7 mouse cellular contexts compared by ENCODE assay signal in the genomic region with DNA sequence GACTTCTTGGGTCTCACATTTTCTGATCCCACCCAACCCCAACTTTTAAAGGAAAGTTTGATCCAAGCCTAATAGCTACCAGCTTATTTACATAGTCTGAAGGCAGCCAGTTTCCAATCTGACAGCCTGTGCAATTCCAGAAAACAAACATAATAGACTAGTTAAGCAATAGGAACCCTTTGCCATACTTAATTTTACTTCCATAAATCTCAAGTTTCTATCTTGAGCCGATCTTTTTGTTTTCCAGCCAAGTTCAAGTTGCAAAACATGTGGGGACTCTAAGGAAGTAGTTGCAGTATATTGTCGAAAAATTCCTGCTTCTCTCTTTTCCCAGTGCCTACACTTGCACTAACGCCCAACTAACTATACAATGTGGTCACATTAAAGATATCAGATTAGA. TPM values are rescaled to one million over a fixed set of nuclear protein-coding genes. Genes with fewer than 3 reads are reported as not detected.
DNase-seq lines count a peak whose midpoint lies in the region; ATAC-seq and TF ChIP-seq lines count a peak whose summit lies in the region.

No protein-coding gene starts in this region.

- peak overlapping the region; percentile 42 for H3K4me2 ChIP-seq in hindbrain, embryonic 11.5 days (replicated peaks; ENCODE audit: low read depth, low read length)

- H3K4me1 ChIP-seq in MEL (ENCODE audit: control insufficient read depth in 1 of 2, insufficient read depth in 2 of 2, low read length in 2 of 2): peaks cover 8 to 9% of the 10 kb centered on the region in 2 experiments
- H3K4me1 ChIP-seq in hindbrain, embryonic 11.5 days (replicated peaks; ENCODE audit: control insufficient read depth, insufficient read depth, low read length): no peaks in the 10 kb centered on the region

- DNase-seq in 416B (ENCODE audit: low read depth): peak; percentile 39
- peak; percentile 41 for DNase-seq in MEL (ENCODE audit: low read depth, low spot score)
- no peak for DNase-seq in hindbrain, embryonic 11.5 days (ENCODE audit: low spot score)
- DNase-seq in lung, postnatal 25 days (ENCODE audit: low spot score): peak; percentile 61
- DNase-seq in testis, postnatal 10 days (ENCODE audit: low spot score): no peak
- DNase-seq in thymus, postnatal 10 days (ENCODE audit: low spot score in 2 of 2): no peak
- DNase-seq in left cerebral cortex, postnatal 10 days (ENCODE audit: extremely low spot score in 1 of 2, low spot score in 2 of 2): no peak

- TF ChIP-seq CTCF in MEL (IDR thresholded peaks at IDR 0.05 in 2 of 3, conservative IDR thresholded peaks at IDR 0.05 in 1 of 3; ENCODE audit: control insufficient read depth in 1 of 3, insufficient read depth in 1 of 3, low read depth in 2 of 3, low read length in 3 of 3, poor library complexity in 1 of 3, severe bottlenecking in 1 of 3): no peak

- peak overlapping the region; percentile 89 for H3K27ac ChIP-seq in MEL (ENCODE audit: control insufficient read depth, low read depth, low read length)
- no peak overlapping the region for H3K27ac ChIP-seq in hindbrain, embryonic 11.5 days (ENCODE audit: low read depth, low read length)

- TF ChIP-seq EP300 in MEL (IDR thresholded peaks at IDR 0.05; ENCODE audit: low read depth in 1 of 2, low read length in 2 of 2): no peak; a peak in 2 of 4 replicates

- H3K27me3 ChIP-seq in MEL (ENCODE audit: control insufficient read depth in 1 of 2, insufficient read depth in 2 of 2, low read length in 2 of 2): no peaks in the 10 kb centered on the region
- H3K27me3 ChIP-seq in hindbrain, embryonic 11.5 days (ENCODE audit: control insufficient read depth, insufficient read depth, low read length): no peaks in the 10 kb centered on the region

- TF ChIP-seq RAD21 in MEL (IDR thresholded peaks at IDR 0.05; ENCODE audit: low read depth, low read length): no peak

- H3K9ac ChIP-seq in MEL (ENCODE audit: control insufficient read depth, low read depth, low read length, poor library complexity, severe bottlenecking): peak overlapping the region; percentile 81
- H3K9ac ChIP-seq in hindbrain, embryonic 11.5 days (ENCODE audit: low read depth, low read length): 0 out of 2 replicates have a peak overlapping the region, but pooled peaks have one; percentile 16

- H3K36me3 ChIP-seq in MEL (ENCODE audit: control insufficient read depth in 1 of 2, insufficient read depth in 2 of 2, low read length in 2 of 2): peaks cover 0 to 28% of the 10 kb centered on the region in 2 experiments; a peak in 2 of 4 replicates
- H3K36me3 ChIP-seq in hindbrain, embryonic 11.5 days (ENCODE audit: control insufficient read depth, insufficient read depth, low read length): peaks cover 2% of the 10 kb centered on the region; the same call in 1 of the 2 replicates

- no peaks in the 10 kb centered on the region; the same call in 1 of the 2 replicates for H3K79me2 ChIP-seq in MEL (ENCODE audit: control insufficient read depth, insufficient read depth, low read length, poor library complexity)

- TF ChIP-seq POLR2A in MEL (IDR thresholded peaks at IDR 0.05; ENCODE audit: control insufficient read depth in 1 of 2, insufficient read depth in 1 of 2, low read depth in 1 of 2, low read length in 2 of 2, poor library complexity in 1 of 2): no peak

- 78% methylated on average over 3 of the region's 3 CpGs for WGBS in hindbrain, embryonic 11.5 days

- peak overlapping the region; percentile 78 to 87 for H3K4me3 ChIP-seq in MEL (ENCODE audit: control insufficient read depth in 1 of 2, insufficient read depth in 1 of 2, low read depth in 2 of 2, low read length in 2 of 2)
- H3K4me3 ChIP-seq in hindbrain, embryonic 11.5 days (ENCODE audit: low read depth, low read length): peak overlapping the region; percentile 85

- intact Hi-C loops in left cerebral cortex, postnatal 10 days (cut with DNase I): loop anchor here (5.0 kb wide), 2 partner anchors 130 to 460 kb away; no protein-coding TSS in a partner anchor

- no peaks in the 10 kb centered on the region for H3K9me3 ChIP-seq in MEL (replicated peaks; ENCODE audit: insufficient read depth, low read length)
- no peaks in the 10 kb centered on the region for H3K9me3 ChIP-seq in hindbrain, embryonic 11.5 days (ENCODE audit: control insufficient read depth, low read length)

- ATAC-seq in hindbrain, embryonic 11.5 days (ENCODE audit: low FRiP score): no peak

TF ChIP-seq in MEL, 35 proteins besides CTCF, POLR2A, EP300 and RAD21:
- no peak for TF ChIP-seq RCOR1 (IDR thresholded peaks at IDR 0.05; ENCODE audit: low read depth, low read length)
- no peak for TF ChIP-seq GATA1 (IDR thresholded peaks at IDR 0.05; ENCODE audit: low read depth, low read length)
- no peak for TF ChIP-seq MAX (IDR thresholded peaks at IDR 0.05; ENCODE audit: low read length)
- TF ChIP-seq GABPA (IDR thresholded peaks at IDR 0.05; ENCODE audit: low read depth, low read length): no peak
- no peak for TF ChIP-seq TAL1 (IDR thresholded peaks at IDR 0.05; ENCODE audit: low read length)
- TF ChIP-seq NELFE (IDR thresholded peaks at IDR 0.05; ENCODE audit: low read depth, low read length): no peak
- no peak for TF ChIP-seq SMC3 (IDR thresholded peaks at IDR 0.05; ENCODE audit: low read depth, low read length)
- no peak for TF ChIP-seq USF2 (IDR thresholded peaks at IDR 0.05; ENCODE audit: borderline replicate concordance in 1 of 2, insufficient read depth in 1 of 2, low read depth in 1 of 2, low read length in 2 of 2)
- no peak for TF ChIP-seq ZMIZ1 (IDR thresholded peaks at IDR 0.05; ENCODE audit: low read depth, low read length)
- no peak for TF ChIP-seq TCF12 (IDR thresholded peaks at IDR 0.05; ENCODE audit: low read depth, low read length)
- TF ChIP-seq TBP (IDR thresholded peaks at IDR 0.05; ENCODE audit: low read depth, low read length): no peak
- no peak for TF ChIP-seq CHD2 (IDR thresholded peaks at IDR 0.05; ENCODE audit: low read length)
- no peak for TF ChIP-seq UBTF (IDR thresholded peaks at IDR 0.05; ENCODE audit: borderline replicate concordance, insufficient read depth, low read depth, low read length)
- no peak for TF ChIP-seq E2F4 (IDR thresholded peaks at IDR 0.05; ENCODE audit: borderline replicate concordance, low read depth, low read length)
- no peak for TF ChIP-seq ELF1 (IDR thresholded peaks at IDR 0.05; ENCODE audit: low read depth, low read length)
TF ChIP-seq in MEL: peak in this region for 0.

RNA-seq across cellular contexts. Expression of a gene that starts 8.8 kb away (rescaled TPM):
- total RNA-seq in MEL (2012; rRNA removed): 19.3 and 26.8 TPM in 2 replicates
- 10 to 100 TPM in 1 of 2 experiments, not detected in 1; 26.7 TPM for polyA plus RNA-seq in MEL (2012; ENCODE audit: insufficient read depth in 1 of 2, insufficient read length in 2 of 2, low read depth in 1 of 2, low replicate concordance in 2 of 2, missing spikeins in 1 of 2)
- polyA plus RNA-seq in hindbrain, embryonic 11.5 days (2014; fragmentation: Nextera tagmentation; extraction: Ambion mirVana): 436 and 480 TPM in 2 replicates
- total RNA-seq in left cerebral cortex, postnatal 10 days (2021): 100 to 1,000 TPM; 119 to 143 TPM

RNA-seq across cellular contexts. Expression of a gene that starts 9.0 kb away (rescaled TPM):
- total RNA-seq in MEL (2012; rRNA removed): 13.3 and 14.7 TPM in 2 replicates
- polyA plus RNA-seq in MEL (2012; ENCODE audit: insufficient read depth in 1 of 2, insufficient read length in 2 of 2, low read depth in 1 of 2, low replicate concordance in 2 of 2, missing spikeins in 1 of 2): 10 to 100 TPM in 1 of 2 experiments, not detected in 1; 11.5 TPM
- polyA plus RNA-seq in hindbrain, embryonic 11.5 days (2014; fragmentation: Nextera tagmentation; extraction: Ambion mirVana): 23.9 and 29.0 TPM in 2 replicates
- 10 to 100 TPM; 39.9 to 42.3 TPM for total RNA-seq in left cerebral cortex, postnatal 10 days (2021)

RNA-seq across cellular contexts. Expression of a gene that starts 54.4 kb away (rescaled TPM):
- total RNA-seq in MEL (2012; rRNA removed): not detected in 2 replicates
- polyA plus RNA-seq in MEL (2012; ENCODE audit: insufficient read depth in 1 of 2, insufficient read length in 2 of 2, low read depth in 1 of 2, low replicate concordance in 2 of 2, missing spikeins in 1 of 2): not detected
- polyA plus RNA-seq in hindbrain, embryonic 11.5 days (2014; fragmentation: Nextera tagmentation; extraction: Ambion mirVana): 0.22 TPM in 1 of 2 replicates, not detected in the other
- total RNA-seq in left cerebral cortex, postnatal 10 days (2021): 10 to 100 TPM; 15.1 to 18.3 TPM

RNA-seq across cellular contexts. Expression of a gene that starts 58.1 kb away (rescaled TPM):
- total RNA-seq in MEL (2012; rRNA removed): not detected in 2 replicates
- not detected for polyA plus RNA-seq in MEL (2012; ENCODE audit: insufficient read depth in 1 of 2, insufficient read length in 2 of 2, low read depth in 1 of 2, low replicate concordance in 2 of 2, missing spikeins in 1 of 2)
- not detected in 2 replicates for polyA plus RNA-seq in hindbrain, embryonic 11.5 days (2014; fragmentation: Nextera tagmentation; extraction: Ambion mirVana)
- 1 to 10 TPM; 1.4 to 1.7 TPM for total RNA-seq in left cerebral cortex, postnatal 10 days (2021)

Comparison
In these comparisons a context has a peak if more than half of its experiments do, and no peak if none do; other contexts are left out.
1. DNase-seq: peak in 416B (single experiment), MEL (single experiment) and lung, postnatal 25 days (single experiment); none in hindbrain, embryonic 11.5 days (single experiment), testis, postnatal 10 days (single experiment), thymus, postnatal 10 days (0 of 2) and left cerebral cortex, postnatal 10 days (0 of 2).
2. RNA of a gene that starts 54.4 kb away (total RNA-seq): 15.1 to 18.3 TPM in left cerebral cortex, postnatal 10 days; not detected in MEL; every median in the first group is over 10 times any median in the second.